Mouse (Mus musculus) neural tube, embryonic 12.5 days (tissue): ENCODE measurements around the gene Aldoc. TPM values are rescaled to one million over a fixed set of nuclear protein-coding genes. Genes with fewer than 3 reads are reported as not detected.
A peak's percentile ranks its signal among the peaks of the same experiment; 100 is the strongest.

Experiments used
- ATAC-seq: fragments of 200-750 bp; cut with Nextera tagmentation; 2 replicates; pipeline ENCODE4 v1.8.0; 2017; ENCODE audit warnings: low read depth, mild to moderate bottlenecking, moderate TSS enrichment, moderate library complexity; ENCODE audit not compliant: low FRiP score
- H3K27ac ChIP-seq: fragments of 300-500 bp; sonication (generic); 2 replicates; pipeline ENCODE4 v1.5.1; 2016
- H3K27me3 ChIP-seq: fragments of 300-500 bp; sonication (generic); replicated peaks from 2 replicates; pipeline ENCODE4 v1.6.1; 2016; ENCODE audit warnings: mild to moderate bottlenecking
- H3K36me3 ChIP-seq: fragments of 300-500 bp; sonication (generic); 2 replicates; pipeline ENCODE4 v1.6.1; 2016; ENCODE audit warnings: mild to moderate bottlenecking
- H3K4me1 ChIP-seq: fragments of 300-500 bp; sonication (generic); 2 replicates; pipeline ENCODE4 v1.6.1; 2016
- H3K4me2 ChIP-seq: fragments of 300-500 bp; sonication (generic); replicated peaks from 2 replicates; pipeline ENCODE4 v1.6.1; 2016; ENCODE audit warnings: mild to moderate bottlenecking
- H3K4me3 ChIP-seq: fragments of 300-500 bp; sonication (generic); 2 replicates; pipeline ENCODE4 v1.5.1; 2016
- H3K9ac ChIP-seq: fragments of 300-500 bp; sonication (generic); 2 replicates; pipeline ENCODE4 v1.6.1; 2016; ENCODE audit warnings: mild to moderate bottlenecking
- H3K9me3 ChIP-seq: fragments of 300-500 bp; sonication (generic); 2 replicates; pipeline ENCODE4 v1.6.1; 2016; ENCODE audit warnings: mild to moderate bottlenecking
- WGBS: fragments of 180-500 bp; shearing (Covaris S2); methylation state at CpG from one replicate; pipeline ENCODE4 v1.1.7; 2016; 5-methylcytosine and 5-hydroxymethylcytosine counted together
- polyA plus RNA-seq: library from polyadenylated mRNA; unstranded; fragments of >200 nt; fragmentation: Nextera tagmentation; extraction: Ambion mirVana; gene quantifications from 2 replicates; pipeline ENCODE4 v1.2.1, GENCODE M21; 2016

The Aldoc gene
- polyA plus RNA-seq, 1 experiment from 2014 or later = 16.8 TPM

- no peak overlapping the region for H3K4me3 ChIP-seq
- no peak overlapping the region for H3K4me2 ChIP-seq
- 86% methylated on average over 3 of the region's 3 CpGs for WGBS
- no peaks in the 10 kb centered on the region for H3K9me3 ChIP-seq
- H3K36me3 ChIP-seq = no peaks in the 10 kb centered on the region
- H3K4me1 ChIP-seq = no peaks in the 10 kb centered on the region
- no peak overlapping the region for H3K9ac ChIP-seq
- H3K27ac ChIP-seq = no peak overlapping the region
- no peaks in the 10 kb centered on the region for H3K27me3 ChIP-seq
- ATAC-seq = no peak
Observed at GRCm38 (mm10) chr11:78372166-78372565, 49.4 kb downstream of the Aldoc start.

- Histone ChIP-seq H3K27me3 (no peaks in the 10 kb centered on the region), H3K4me3 (no peak overlapping the region), H3K4me2 (no peak overlapping the region), H3K9ac (no peak overlapping the region), H3K4me1 (no peaks in the 10 kb centered on the region), H3K27ac (0 out of 2 replicates have a peak overlapping the region, but pooled peaks have one; percentile 2), H3K36me3 (no peaks in the 10 kb centered on the region), H3K9me3 (no peaks in the 10 kb centered on the region)
- WGBS = 59% methylated on average over 7 of the region's 7 CpGs
- ATAC-seq = no peak
Observed at GRCm38 (mm10) chr11:78372610-78373009, 49.8 kb downstream of the Aldoc start.

DNA sequence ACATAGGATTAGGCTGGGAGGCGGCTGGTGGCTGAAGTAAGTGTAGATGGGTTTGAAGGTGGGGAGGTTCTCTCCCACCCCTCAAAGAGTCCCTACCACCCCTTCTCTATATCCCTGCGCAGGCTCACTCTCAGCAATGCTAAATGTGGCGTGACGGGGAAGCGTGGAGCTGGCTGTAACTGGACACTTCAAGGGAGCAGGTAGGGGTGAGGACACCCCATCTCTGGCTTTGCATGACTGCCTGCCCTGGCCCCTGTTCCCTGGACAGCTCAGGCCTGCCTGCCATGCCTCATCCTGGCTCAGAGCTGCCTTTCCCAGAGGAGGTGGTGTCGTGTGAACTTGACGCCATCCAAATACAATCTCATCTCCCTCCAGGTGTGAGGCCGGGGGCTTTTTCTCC is 51.4 kb downstream of the Aldoc start:
- Histone ChIP-seq H3K4me2 (no peak overlapping the region), H3K36me3 (no peaks in the 10 kb centered on the region), H3K9me3 (no peaks in the 10 kb centered on the region), H3K4me1 (no peaks in the 10 kb centered on the region), H3K27ac (no peak overlapping the region), H3K27me3 (no peaks in the 10 kb centered on the region), H3K9ac (no peak overlapping the region), H3K4me3 (no peak overlapping the region)
- WGBS = 74% methylated on average over 8 of the region's 8 CpGs
- no peak for ATAC-seq

Other genes starting within 250 kb of the Aldoc start
- 29.7 and 32.4 TPM in 2 replicates for gene Eral1, start 242.6 kb upstream of the Aldoc start, polyA plus RNA-seq
- gene Fam222b, start 228.3 kb upstream of the Aldoc start, polyA plus RNA-seq = 25.3 and 27.9 TPM in 2 replicates
- 153 and 174 TPM in 2 replicates for gene Traf4, start 157.4 kb upstream of the Aldoc start, polyA plus RNA-seq
- 10.2 and 11.1 TPM in 2 replicates for gene Nek8, start 146.3 kb upstream of the Aldoc start, polyA plus RNA-seq
- 8.2 and 10.5 TPM in 2 replicates for gene Tlcd1, start 146.3 kb upstream of the Aldoc start, polyA plus RNA-seq
- gene Rpl23a, start 139.4 kb upstream of the Aldoc start, polyA plus RNA-seq = 895 and 982 TPM in 2 replicates
- 71.0 and 76.5 TPM in 2 replicates for gene Rab34, start 134.5 kb upstream of the Aldoc start, polyA plus RNA-seq
- 2.5 and 2.9 TPM in 2 replicates for gene Proca1, start 129.6 kb upstream of the Aldoc start, polyA plus RNA-seq
- 59.8 and 60.8 TPM in 2 replicates for gene Sdf2, start 77.2 kb upstream of the Aldoc start, polyA plus RNA-seq
- 34.0 and 40.5 TPM in 2 replicates for gene Supt6, start 77.0 kb upstream of the Aldoc start, polyA plus RNA-seq
- 64.9 and 72.4 TPM in 2 replicates for gene 2610507B11Rik, start 61.2 kb upstream of the Aldoc start, polyA plus RNA-seq
- gene BC030499, start 32.1 kb upstream of the Aldoc start, polyA plus RNA-seq = 0.20 and 0.52 TPM in 2 replicates
- gene Spag5, start 21.4 kb upstream of the Aldoc start, polyA plus RNA-seq = 33.6 and 34.2 TPM in 2 replicates
- 66.4 and 73.6 TPM in 2 replicates for gene Pigs, start 5.4 kb downstream of the Aldoc start, polyA plus RNA-seq
- 80.8 and 89.3 TPM in 2 replicates for gene Unc119, start 20.5 kb downstream of the Aldoc start, polyA plus RNA-seq
- gene Foxn1, start 63.6 kb downstream of the Aldoc start, polyA plus RNA-seq = not detected in 2 replicates
- not detected in 2 replicates for gene Slc13a2, start 99.2 kb downstream of the Aldoc start, polyA plus RNA-seq
- 17.5 and 17.6 TPM in 2 replicates for gene Slc46a1, start 142.7 kb downstream of the Aldoc start, polyA plus RNA-seq
- 35.0 and 37.0 TPM in 2 replicates for gene Sarm1, start 174.8 kb downstream of the Aldoc start, polyA plus RNA-seq
- gene Vtn, start 176.1 kb downstream of the Aldoc start, polyA plus RNA-seq = 109 and 116 TPM in 2 replicates
- not detected in 2 replicates for gene Sebox, start 180.5 kb downstream of the Aldoc start, polyA plus RNA-seq
- 88.4 and 93.1 TPM in 2 replicates for gene Tmem199, start 189.2 kb downstream of the Aldoc start, polyA plus RNA-seq
- 184 and 186 TPM in 2 replicates for gene Poldip2, start 189.2 kb downstream of the Aldoc start, polyA plus RNA-seq
- 53.5 and 58.0 TPM in 2 replicates for gene Tnfaip1, start 213.4 kb downstream of the Aldoc start, polyA plus RNA-seq
- gene Ift20, start 213.4 kb downstream of the Aldoc start, polyA plus RNA-seq = 102 and 110 TPM in 2 replicates
- gene Tmem97, start 227.8 kb downstream of the Aldoc start, polyA plus RNA-seq = 39.5 and 40.7 TPM in 2 replicates